Mouse (Mus musculus) spleen, adult 2 months (tissue): ENCODE data around the gene Etfbkmt.

Experiments used
- CTCF ChIP-seq: fragments of 200-500 bp; IDR thresholded peaks from 2 replicates; pipeline ENCODE4 v1.5.1; 2011; ENCODE audit warnings: mild to moderate bottlenecking, inconsistent platforms; ENCODE audit not compliant: insufficient read depth, insufficient read length, insufficient replicate concordance; ENCODE audit errors: extremely low read depth
- POLR2A ChIP-seq: fragments of 200-500 bp; IDR thresholded peaks from 2 replicates; pipeline ENCODE4 v1.6.1; 2011; ENCODE audit warnings: low read depth, low read length, inconsistent platforms

DNA sequence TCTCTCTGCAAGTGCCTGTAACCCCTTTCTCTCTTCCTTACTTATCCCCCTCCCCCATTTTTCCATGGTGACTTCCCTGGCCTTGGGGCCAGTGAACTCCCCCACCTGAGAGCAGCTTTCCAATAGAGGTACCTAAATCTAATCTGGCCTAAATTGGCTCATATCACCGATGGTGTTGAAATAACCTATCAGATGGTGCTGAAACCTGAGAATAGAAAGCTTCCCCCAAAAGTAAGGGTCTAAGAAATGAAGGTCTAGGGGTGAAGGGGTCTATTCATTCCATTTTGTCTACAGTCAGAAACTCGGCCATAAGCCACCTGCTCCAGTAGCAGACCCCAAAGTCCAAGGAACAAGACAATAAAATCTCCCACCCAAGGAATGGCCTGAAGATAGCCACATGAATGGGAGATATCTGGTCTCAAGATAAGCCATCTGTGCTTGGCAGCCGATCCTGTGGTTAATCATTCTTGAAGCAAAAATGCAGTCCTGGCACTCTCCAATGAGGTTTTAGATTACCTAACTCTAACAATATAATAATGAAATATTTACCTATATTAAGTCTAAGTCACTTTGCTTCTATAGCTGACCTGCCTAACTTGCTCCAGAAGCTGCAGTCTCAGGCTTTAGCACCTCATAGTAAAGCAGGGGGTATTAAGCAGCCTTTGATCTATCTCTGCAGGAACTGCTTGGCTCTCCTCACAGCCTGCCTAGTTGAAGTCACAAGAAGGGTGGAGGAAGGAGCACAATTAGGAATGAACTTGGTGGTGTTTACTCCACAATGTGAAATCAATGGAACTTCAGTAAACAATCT lies 15.6 kb downstream of the Etfbkmt start:
- no peak for TF ChIP-seq POLR2A
- no peak for TF ChIP-seq CTCF
